Comparison of ENCODE assay signal across 9 mouse cellular contexts in genomic region chr19:4712781-4713526, GRCm38 (mm10). TPM values are rescaled to one million over a fixed set of nuclear protein-coding genes. Genes with fewer than 3 reads are reported as not detected.
DNase-seq lines count a peak whose midpoint lies in the region; ATAC-seq lines count a peak whose summit lies in the region.
"Had no signal": no experiment of that assay in that cellular context is flagged by ENCODE, and none has a peak within 500 bp of the region (broad histone marks: within the 10 kb centered on the region; RNA-seq: fewer than 3 reads in every experiment).

No protein-coding gene starts in this region.

- H3K4me2 ChIP-seq in kidney, embryonic 14.5 days (replicated peaks; ENCODE audit: low read depth, low read length) = peak overlapping the region; percentile 100
- H3K4me2 ChIP-seq in hindbrain, embryonic 12.5 days (replicated peaks) = peak overlapping the region; percentile 84
- peak overlapping the region; percentile 72 for H3K4me2 ChIP-seq in midbrain, embryonic 13.5 days (replicated peaks)

- H3K4me3 ChIP-seq in kidney, embryonic 14.5 days (ENCODE audit: low read length) = peak overlapping the region; percentile 64
- H3K4me3 ChIP-seq in hindbrain, embryonic 12.5 days = peak overlapping the region; percentile 83
- peak overlapping the region; percentile 83 for H3K4me3 ChIP-seq in midbrain, embryonic 13.5 days (replicated peaks)

- DNase-seq in kidney, adult 8-10 months = no peak
- DNase-seq in cerebellum, postnatal 14 days = peak; percentile 36 to 46
- no peak for DNase-seq in left cerebral cortex, postnatal 36 days (ENCODE audit: low spot score in 2 of 2)
- no peak for DNase-seq in spleen, adult 18-20 months
- DNase-seq in adrenal gland, postnatal 25 days = no peak

- no peak for ATAC-seq in kidney, embryonic 14.5 days (ENCODE audit: low FRiP score, low TSS enrichment)
- ATAC-seq in hindbrain, embryonic 12.5 days (ENCODE audit: low FRiP score) = no peak
- ATAC-seq in midbrain, embryonic 13.5 days = no peak; the same call in 1 of the 2 replicates

- intact Hi-C loops in left cerebral cortex, postnatal 36 days (cut with DNase I) = no loop called here

- H3K36me3 ChIP-seq in kidney, embryonic 14.5 days (ENCODE audit: control insufficient read depth, insufficient read depth, low read length) = no peaks in the 10 kb centered on the region
- no peaks in the 10 kb centered on the region for H3K36me3 ChIP-seq in hindbrain, embryonic 12.5 days
- no peaks in the 10 kb centered on the region for H3K36me3 ChIP-seq in midbrain, embryonic 13.5 days

- H3K9me3 ChIP-seq in kidney, embryonic 14.5 days (ENCODE audit: control insufficient read depth, low read length) = no peaks in the 10 kb centered on the region
- H3K9me3 ChIP-seq in hindbrain, embryonic 12.5 days (replicated peaks) = no peaks in the 10 kb centered on the region
- H3K9me3 ChIP-seq in midbrain, embryonic 13.5 days = no peaks in the 10 kb centered on the region

- no peak overlapping the region for H3K27ac ChIP-seq in kidney, embryonic 14.5 days (ENCODE audit: low read depth, low read length)
- peak overlapping the region; percentile 96 for H3K27ac ChIP-seq in hindbrain, embryonic 12.5 days
- H3K27ac ChIP-seq in midbrain, embryonic 13.5 days = peak overlapping the region; percentile 97

- WGBS in kidney, embryonic 14.5 days = 50% methylated on average over 13 of the region's 13 CpGs
- 36% methylated on average over 13 of the region's 13 CpGs for WGBS in hindbrain, embryonic 12.5 days
- 27% methylated on average over 13 of the region's 13 CpGs for WGBS in midbrain, embryonic 13.5 days

- H3K4me1 ChIP-seq in kidney, embryonic 14.5 days (ENCODE audit: control insufficient read depth, insufficient read depth, low read length) = peaks cover 9% of the 10 kb centered on the region; the same call in 1 of the 2 replicates
- peaks cover 26% of the 10 kb centered on the region for H3K4me1 ChIP-seq in hindbrain, embryonic 12.5 days
- H3K4me1 ChIP-seq in midbrain, embryonic 13.5 days (replicated peaks) = peaks cover 40% of the 10 kb centered on the region

- H3K9ac ChIP-seq in kidney, embryonic 14.5 days (ENCODE audit: low read depth, low read length) = no peak overlapping the region
- H3K9ac ChIP-seq in hindbrain, embryonic 12.5 days = peak overlapping the region; percentile 94
- peak overlapping the region; percentile 96 for H3K9ac ChIP-seq in midbrain, embryonic 13.5 days (replicated peaks)

- H3K27me3 ChIP-seq in kidney, embryonic 14.5 days (ENCODE audit: control insufficient read depth, insufficient read depth, low read length) = peaks cover 54% of the 10 kb centered on the region
- peaks cover 7% of the 10 kb centered on the region; the same call in 1 of the 2 replicates for H3K27me3 ChIP-seq in hindbrain, embryonic 12.5 days
- H3K27me3 ChIP-seq in midbrain, embryonic 13.5 days = no peaks in the 10 kb centered on the region

RNA-seq across cellular contexts. Expression of gene Sptbn2, which starts 2.0 kb away (rescaled TPM):
- 1.8 and 2.9 TPM in 2 replicates for polyA plus RNA-seq in kidney, embryonic 14.5 days (2014; fragmentation: Nextera tagmentation; extraction: Ambion mirVana)
- 42.8 and 43.7 TPM in 2 replicates for polyA plus RNA-seq in hindbrain, embryonic 12.5 days (2016; fragmentation: Nextera tagmentation; extraction: Ambion mirVana)
- 29.8 and 31.9 TPM in 2 replicates for polyA plus RNA-seq in midbrain, embryonic 13.5 days (2015; fragmentation: Nextera tagmentation; extraction: Ambion mirVana)
- total RNA-seq in left cerebral cortex, postnatal 36 days (2021) = 100 to 1,000 TPM; 587 to 665 TPM
- 0.73 and 1.00 TPM in 2 replicates for total RNA-seq in adrenal gland, postnatal 25 days (2021)

RNA-seq across cellular contexts. Expression of gene Gm960, which starts 14.5 kb away (rescaled TPM):
- 3.4 and 5.2 TPM in 2 replicates for polyA plus RNA-seq in kidney, embryonic 14.5 days (2014; fragmentation: Nextera tagmentation; extraction: Ambion mirVana)
- polyA plus RNA-seq in hindbrain, embryonic 12.5 days (2016; fragmentation: Nextera tagmentation; extraction: Ambion mirVana) = 3.6 and 6.3 TPM in 2 replicates
- polyA plus RNA-seq in midbrain, embryonic 13.5 days (2015; fragmentation: Nextera tagmentation; extraction: Ambion mirVana) = 3.8 and 5.0 TPM in 2 replicates
- 1 to 10 TPM; 1.4 to 2.3 TPM for total RNA-seq in left cerebral cortex, postnatal 36 days (2021)
- total RNA-seq in adrenal gland, postnatal 25 days (2021) = 1.7 TPM in 1 of 2 replicates, not detected in the other
- total RNA-seq: common myeloid progenitor, adult 5-6 weeks had no signal

RNA-seq across cellular contexts. Expression of gene Rbm4b, which starts 43.3 kb away (rescaled TPM):
- polyA plus RNA-seq in kidney, embryonic 14.5 days (2014; fragmentation: Nextera tagmentation; extraction: Ambion mirVana) = 69.2 and 79.8 TPM in 2 replicates
- 155 TPM in 2 replicates for polyA plus RNA-seq in hindbrain, embryonic 12.5 days (2016; fragmentation: Nextera tagmentation; extraction: Ambion mirVana)
- 220 TPM in 2 replicates for polyA plus RNA-seq in midbrain, embryonic 13.5 days (2015; fragmentation: Nextera tagmentation; extraction: Ambion mirVana)
- 10 to 100 TPM; 16.6 to 18.0 TPM for total RNA-seq in left cerebral cortex, postnatal 36 days (2021)
- total RNA-seq in adrenal gland, postnatal 25 days (2021) = 16.8 and 17.5 TPM in 2 replicates

Comparison
In these comparisons a context has a peak if more than half of its experiments do, and no peak if none do; other contexts are left out.
1. DNase-seq: peak in cerebellum, postnatal 14 days (2 of 2); none in kidney, adult 8-10 months (0 of 2), left cerebral cortex, postnatal 36 days (0 of 2), spleen, adult 18-20 months (0 of 2) and adrenal gland, postnatal 25 days (single experiment).
2. Peak in every context shown above with its lines, with median percentiles within 50 percentile points of each other: H3K4me2 ChIP-seq and H3K4me3 ChIP-seq.